Mouse (Mus musculus) ES-E14 (cell line): ENCODE data around the gene Mfrp. TPM values are rescaled to one million over a fixed set of nuclear protein-coding genes. Genes with fewer than 3 reads are reported as not detected.

Experiments used
- DNase-seq: peaks from one replicate; pipeline ENCODE4 v3.0.0-alpha.2; 2013; ENCODE audit warnings: low read depth, low spot score
- H3K27ac ChIP-seq: 2 replicates; pipeline ENCODE4 v1.5.1; 2012; ENCODE audit warnings: low read depth, mild to moderate bottlenecking, low read length, moderate library complexity, mixed read lengths; ENCODE audit not compliant: poor library complexity, insufficient read depth, severe bottlenecking
- H3K36me3 ChIP-seq: 2 replicates; pipeline ENCODE4 v1.6.1; 2012; ENCODE audit warnings: mild to moderate bottlenecking, low read length, moderate library complexity, mixed read lengths; ENCODE audit not compliant: control insufficient read depth, poor library complexity, insufficient read depth, severe bottlenecking
- H3K4me1 ChIP-seq, 2 experiments: fragments of 150-350 bp in 1 of 2; sonication (generic) in 1 of 2; 2 replicates each; pipeline ENCODE4 v1.6.1; 2012; ENCODE audit warnings: low read length in 2 of 2, mild to moderate bottlenecking in 1 of 2, mixed read lengths in 1 of 2; ENCODE audit not compliant: control insufficient read depth in 2 of 2, insufficient read depth in 2 of 2, poor library complexity in 1 of 2
- H3K4me3 ChIP-seq, 2 experiments: fragments of 150-350 bp in 1 of 2; sonication (generic) in 1 of 2; 2 replicates each; pipeline ENCODE4 v1.5.1; 2012; ENCODE audit warnings: low read length in 2 of 2, low read depth in 1 of 2, mild to moderate bottlenecking in 1 of 2, mixed read lengths in 1 of 2; ENCODE audit not compliant: insufficient read depth in 1 of 2, poor library complexity in 1 of 2, severe bottlenecking in 1 of 2
- H3K9ac ChIP-seq: 2 replicates; pipeline ENCODE4 v1.6.1; 2012; ENCODE audit warnings: low read depth, mild to moderate bottlenecking, low read length, mixed read lengths; ENCODE audit not compliant: poor library complexity, insufficient read depth, severe bottlenecking
- H3K9me3 ChIP-seq: fragments of 150-350 bp; sonication (generic); 2 replicates; pipeline ENCODE4 v1.6.1; 2012; ENCODE audit warnings: low read depth, mild to moderate bottlenecking, low read length; ENCODE audit not compliant: control insufficient read depth, insufficient read depth
- CHD2 ChIP-seq: IDR thresholded peaks from 2 replicates; pipeline ENCODE4 v1.6.1; 2014; ENCODE audit warnings: mild to moderate bottlenecking, low read depth, low read length, inconsistent platforms
- HCFC1 ChIP-seq: IDR thresholded peaks from 2 replicates; pipeline ENCODE4 v1.6.1; 2012; ENCODE audit warnings: low read length, inconsistent platforms, borderline replicate concordance; ENCODE audit not compliant: insufficient read depth
- MAFK ChIP-seq: IDR thresholded peaks from 2 replicates; pipeline ENCODE4 v1.6.1; 2014; ENCODE audit warnings: mild to moderate bottlenecking, low read depth, low read length, inconsistent platforms; ENCODE audit not compliant: insufficient read depth
- ZC3H11A ChIP-seq: IDR thresholded peaks from 2 replicates; pipeline ENCODE4 v1.6.1; 2012; ENCODE audit warnings: low read depth, mild to moderate bottlenecking, inconsistent platforms, low read length, borderline replicate concordance
- ZNF384 ChIP-seq: IDR thresholded peaks from 2 replicates; pipeline ENCODE4 v1.6.1; 2012; ENCODE audit warnings: low read depth, low read length, inconsistent platforms
- in situ Hi-C, 2 experiments: fragments of 600-800 bp; cut with MboI; formaldehyde crosslinking; loops; one replicate each; pipeline ENCODE4 v1.15.1; 2025; ENCODE audit warnings: low sequenced_read_pairs in 2 of 2, inconsistent platforms in 1 of 2; ENCODE audit not compliant: unreplicated experiment in 2 of 2
- total RNA-seq: library from RNA; depleted of rRNA; stranded (reverse); fragments of 300-350 nt; gene quantifications from 2 replicates; pipeline ENCODE4 v1.2.3, GENCODE M21; 2012

The Mfrp gene
- total RNA-seq, 1 experiment, result 0.09 TPM

DNA sequence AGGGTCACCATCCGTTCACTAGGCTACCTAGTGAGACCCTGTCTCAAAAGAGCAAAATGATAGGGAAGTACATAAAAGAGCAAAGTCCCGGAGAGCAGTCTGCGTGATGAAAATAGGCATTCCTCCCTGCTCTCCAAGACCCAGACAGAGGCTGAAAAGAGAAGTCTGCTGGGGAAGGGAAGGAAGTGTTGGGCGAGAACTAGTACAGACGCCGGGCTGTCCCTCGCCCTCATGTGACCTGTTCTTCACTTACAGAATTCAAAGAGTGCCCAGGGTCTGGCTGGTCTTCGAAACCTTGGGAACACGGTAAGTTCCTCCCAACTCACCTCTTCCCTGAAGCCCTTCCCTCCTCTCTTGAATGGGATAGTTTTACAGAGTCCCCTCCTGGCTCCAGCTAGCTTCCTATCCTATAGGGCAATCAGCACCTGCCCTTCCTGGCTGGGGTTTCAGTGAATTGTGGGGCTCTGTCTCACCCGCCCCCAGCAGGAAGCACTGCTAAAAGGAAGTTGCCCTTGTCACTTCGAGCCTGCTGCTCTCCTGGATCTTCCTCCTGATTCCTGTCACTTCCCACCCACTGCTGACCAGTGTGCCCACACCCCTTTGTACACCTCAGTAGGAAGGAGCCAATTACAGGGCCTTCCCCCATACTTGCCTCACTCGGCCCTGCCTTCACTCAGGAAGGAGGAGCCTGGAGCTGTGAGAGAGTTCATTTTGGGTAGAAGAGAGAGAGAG lies 12.5 kb upstream of the Mfrp start:
- Histone ChIP-seq H3K9me3 (no peaks in the 10 kb centered on the region), H3K36me3 (peaks cover 4% of the 10 kb centered on the region; the same call in 1 of the 2 replicates), H3K9ac (no peak overlapping the region), H3K27ac (no peak overlapping the region), H3K4me1 (peaks cover 4 to 26% of the 10 kb centered on the region in 2 experiments), H3K4me3 (no peak overlapping the region)
- in situ Hi-C loops, result no loop called here
- no peak for TF ChIP-seq ZC3H11A
- TF ChIP-seq ZNF384, result no peak
- no peak for TF ChIP-seq HCFC1
- no peak for TF ChIP-seq CHD2
- no peak for TF ChIP-seq MAFK
- no peak for DNase-seq

DNA sequence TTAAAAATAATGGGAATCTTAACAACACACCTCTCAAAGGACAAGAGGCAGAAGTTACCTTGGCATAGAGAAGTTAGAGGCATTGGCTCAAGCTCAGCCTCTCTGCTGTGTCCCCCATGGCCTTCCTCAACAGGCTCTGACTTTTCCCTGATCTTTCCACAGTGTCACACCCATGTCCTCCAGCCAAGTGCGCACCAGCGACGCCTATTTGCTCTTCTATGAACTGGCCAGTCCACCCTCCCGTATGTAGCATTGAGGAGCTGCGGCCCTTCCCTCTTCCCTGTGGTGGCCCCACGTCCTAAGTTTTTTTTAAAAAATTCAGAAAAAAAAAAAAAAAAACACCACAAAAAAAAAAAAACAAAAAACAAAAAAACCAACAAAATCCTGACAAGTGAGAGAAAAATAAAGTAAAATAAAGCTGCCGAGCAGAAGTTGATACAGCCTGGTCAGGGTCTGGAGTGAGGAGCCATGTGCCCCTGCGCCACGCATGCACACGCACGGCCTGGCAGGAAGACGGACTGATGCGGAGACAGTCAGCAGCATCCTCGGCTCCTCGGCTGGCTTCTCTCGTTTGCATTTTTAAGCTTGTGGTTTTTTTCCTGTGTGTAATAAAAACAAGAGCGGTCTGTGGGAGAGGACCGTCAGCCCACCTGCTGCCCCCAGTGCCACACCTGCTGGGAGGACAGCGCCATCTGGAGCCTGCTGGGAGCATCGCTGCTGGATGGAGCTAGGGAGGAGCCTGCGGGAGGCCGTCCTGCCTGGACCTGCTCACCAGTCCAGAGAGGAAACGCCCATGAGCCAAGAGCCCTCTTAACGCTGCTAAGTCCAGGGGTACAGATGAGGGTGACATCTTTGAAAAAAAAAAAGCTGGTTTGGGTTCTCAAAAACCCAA lies 7.7 kb upstream of the Mfrp start:
- Histone ChIP-seq H3K36me3 (peaks cover 4% of the 10 kb centered on the region; the same call in 1 of the 2 replicates), H3K9me3 (no peaks in the 10 kb centered on the region), H3K4me1 (peaks cover 0 to 14% of the 10 kb centered on the region in 2 experiments; a peak in 3 of 4 replicates), H3K4me3 (no peak overlapping the region), H3K9ac (no peak overlapping the region), H3K27ac (no peak overlapping the region)
- in situ Hi-C loops, result no loop called here
- no peak for DNase-seq
- TF ChIP-seq HCFC1 (no peak), CHD2 (no peak), ZNF384 (peak; percentile 61; the same call in 1 of the 2 replicates), ZC3H11A (peak; percentile 34; the same call in 1 of the 2 replicates), MAFK (no peak)

DNA sequence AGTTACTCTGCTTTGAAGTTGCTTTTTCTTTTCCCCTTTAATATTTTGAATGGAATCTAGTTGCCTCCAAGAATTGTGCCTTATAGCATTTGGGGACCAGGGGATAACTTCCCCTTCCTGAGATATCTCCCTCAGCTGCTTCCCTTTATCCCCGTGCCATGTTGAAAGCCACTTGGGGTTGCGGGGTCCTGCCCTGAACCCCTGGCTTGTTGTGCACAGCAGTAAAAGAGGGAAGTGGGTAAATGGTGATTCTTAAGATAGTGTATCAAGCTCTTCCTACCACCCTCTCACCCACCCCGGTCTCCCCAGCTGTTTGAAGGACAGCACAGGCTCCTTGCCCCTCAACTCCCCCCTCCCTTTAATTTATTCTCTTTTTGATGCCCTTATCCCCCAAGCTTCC lies 6.8 kb upstream of the Mfrp start:
- in situ Hi-C loops, result no loop called here
- DNase-seq, result no peak
- Histone ChIP-seq H3K27ac (no peak overlapping the region), H3K4me3 (no peak overlapping the region), H3K36me3 (peaks cover 4% of the 10 kb centered on the region; the same call in 1 of the 2 replicates), H3K4me1 (peaks cover 0 to 7% of the 10 kb centered on the region in 2 experiments; a peak in 2 of 4 replicates), H3K9me3 (no peaks in the 10 kb centered on the region), H3K9ac (no peak overlapping the region)
- no peak for TF ChIP-seq CHD2
- TF ChIP-seq MAFK, result no peak
- TF ChIP-seq ZNF384, result no peak
- no peak for TF ChIP-seq HCFC1
- no peak for TF ChIP-seq ZC3H11A

DNA sequence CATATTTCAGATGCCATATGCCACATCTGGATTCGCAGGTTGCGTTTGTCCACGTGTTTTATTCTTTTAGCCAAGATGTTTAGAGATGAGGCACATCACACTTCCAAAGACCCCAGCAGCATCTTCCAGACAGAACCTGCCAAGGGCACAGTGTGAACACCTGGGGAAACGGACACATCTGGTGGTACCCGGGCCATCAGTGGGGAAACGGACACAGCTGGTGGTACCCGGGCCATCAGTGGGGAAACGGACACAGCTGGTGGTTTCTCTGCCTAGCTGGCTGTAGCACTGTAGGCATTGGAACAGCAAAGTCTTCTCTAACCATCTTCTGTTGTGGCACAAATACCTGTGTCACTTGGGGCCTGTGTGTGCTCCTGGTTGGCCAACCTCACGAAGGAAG lies 5.7 kb upstream of the Mfrp start:
- in situ Hi-C loops, result no loop called here
- peaks cover 0 to 2% of the 10 kb centered on the region in 2 experiments; a peak in 1 of 4 replicates for H3K4me1 ChIP-seq
- H3K9me3 ChIP-seq, result no peaks in the 10 kb centered on the region
- no peak overlapping the region for H3K9ac ChIP-seq
- TF ChIP-seq ZC3H11A (no peak), ZNF384 (no peak), MAFK (no peak), HCFC1 (no peak), CHD2 (no peak)
- peaks cover 4% of the 10 kb centered on the region; the same call in 1 of the 2 replicates for H3K36me3 ChIP-seq
- H3K4me3 ChIP-seq, result no peak overlapping the region
- no peak for DNase-seq
- H3K27ac ChIP-seq, result no peak overlapping the region
